Mouse (Mus musculus): ENCODE measurements at regions not wholly inside any gene's neighbourhood (a gene's known extent, or its start where the extent isn't known, plus 50 kb on each side); places are given as distances from the start of the nearest gene placed in this dataset.

DNA sequence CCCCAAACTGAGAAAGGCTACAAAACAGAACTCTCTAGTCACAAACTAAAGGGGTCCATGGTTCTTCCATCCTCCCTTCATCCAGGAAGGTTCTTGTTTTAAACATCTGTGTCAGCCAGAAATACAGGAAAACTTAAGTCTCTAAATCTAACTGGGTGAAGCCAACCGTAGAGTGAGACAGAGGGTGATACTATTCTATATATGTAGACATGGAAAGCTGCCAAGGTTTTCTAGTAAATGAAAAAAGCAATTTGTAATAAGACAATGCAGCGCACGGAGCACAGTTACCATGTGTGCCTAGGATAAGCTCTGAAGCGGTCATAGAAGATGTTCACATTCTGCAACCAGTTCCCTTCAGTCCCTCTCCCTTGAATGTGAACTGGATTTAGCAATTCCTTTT lies 55.4 kb downstream of the Ppp1r3c start:
- DNase-seq, result no peak

DNA sequence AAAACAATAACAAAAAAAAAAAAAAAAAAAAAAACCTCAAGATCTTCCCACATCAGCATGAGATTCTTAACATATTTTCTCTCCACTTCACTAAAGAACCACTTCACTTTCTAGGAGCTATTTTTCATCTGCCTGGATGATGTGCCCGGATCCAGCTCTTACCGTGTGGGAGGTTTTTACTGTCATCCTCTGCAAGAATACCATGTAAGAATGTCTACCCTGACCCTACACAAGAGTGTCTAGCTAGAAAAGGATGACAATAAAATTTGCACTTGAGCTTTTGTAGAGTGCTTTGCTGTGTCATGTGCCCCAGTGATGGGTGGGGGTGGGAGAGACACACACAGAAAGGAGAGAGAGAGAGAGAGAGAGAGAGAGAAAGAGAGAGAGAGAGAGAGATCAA lies 56.1 kb downstream of the Ppp1r3c start:
- no peak for DNase-seq

DNA sequence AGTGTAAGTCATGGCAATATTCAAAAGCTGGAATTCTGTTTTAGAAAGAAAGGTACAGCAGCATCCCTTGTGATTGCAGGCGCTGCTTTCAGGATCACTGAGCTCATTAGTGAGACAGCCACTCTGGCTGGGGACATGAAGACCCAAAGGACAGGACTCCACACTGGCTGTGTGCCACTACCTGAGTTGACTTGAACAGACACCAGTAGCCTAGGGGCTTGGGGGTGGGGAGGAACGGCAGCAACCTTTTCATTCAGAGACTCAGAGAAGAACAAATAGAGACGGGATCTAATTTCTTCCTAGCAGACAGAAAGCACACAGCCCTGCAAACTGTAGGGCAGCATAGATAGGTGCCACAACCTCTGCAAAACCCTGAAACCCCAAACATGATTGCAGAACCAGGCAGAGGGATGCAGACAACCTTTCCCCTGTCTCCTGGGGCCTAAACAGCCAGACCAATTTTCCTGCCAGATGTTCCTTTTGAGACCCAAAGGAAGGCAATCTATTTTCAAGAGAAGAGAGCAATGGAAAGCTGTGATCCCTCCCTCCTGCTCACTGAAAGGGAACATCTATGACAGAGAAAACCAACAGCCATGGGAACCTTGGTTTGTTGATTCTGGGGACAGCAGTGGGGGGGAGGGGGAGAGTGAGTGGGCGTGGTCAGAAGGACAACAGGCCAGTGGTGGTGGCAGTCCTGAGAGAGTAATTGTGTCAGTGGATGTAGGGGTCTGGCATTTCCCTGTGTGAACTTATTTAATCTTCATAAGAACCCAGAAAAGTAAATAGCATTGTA lies 57.2 kb downstream of the Ppp1r3c start:
- DNase-seq, result peak; percentile 62 to 72

DNA sequence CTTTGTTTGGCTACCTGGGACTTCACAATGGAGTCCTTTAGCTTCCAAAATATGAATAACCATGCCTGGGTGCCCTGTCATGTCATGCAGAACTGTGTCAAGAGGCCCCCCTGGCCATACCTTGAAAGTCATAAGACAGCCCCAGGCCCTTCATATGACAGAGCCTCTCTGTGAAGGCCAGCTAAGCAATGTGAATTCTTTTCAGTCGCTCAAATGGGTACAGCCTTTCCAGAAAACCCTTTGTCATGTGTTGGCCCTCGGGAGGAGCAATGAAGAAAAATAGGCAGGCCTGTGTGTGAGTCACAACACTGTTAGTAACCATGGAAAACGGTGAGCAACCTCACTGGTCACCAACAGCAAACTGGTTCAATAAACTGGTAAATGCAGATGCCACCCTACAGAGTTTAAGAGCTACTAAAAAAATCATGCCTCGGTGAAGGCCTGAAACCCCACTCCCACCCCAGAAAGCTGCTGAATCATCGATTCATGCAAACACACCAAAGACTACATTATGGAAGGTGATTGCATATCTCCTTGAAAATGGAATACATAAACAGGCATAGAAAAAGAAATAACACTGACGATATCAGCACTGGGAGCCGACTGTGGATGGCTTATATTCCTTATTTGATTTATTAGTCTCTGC lies 57.9 kb downstream of the Ppp1r3c start:
- DNase-seq, result no peak

DNA sequence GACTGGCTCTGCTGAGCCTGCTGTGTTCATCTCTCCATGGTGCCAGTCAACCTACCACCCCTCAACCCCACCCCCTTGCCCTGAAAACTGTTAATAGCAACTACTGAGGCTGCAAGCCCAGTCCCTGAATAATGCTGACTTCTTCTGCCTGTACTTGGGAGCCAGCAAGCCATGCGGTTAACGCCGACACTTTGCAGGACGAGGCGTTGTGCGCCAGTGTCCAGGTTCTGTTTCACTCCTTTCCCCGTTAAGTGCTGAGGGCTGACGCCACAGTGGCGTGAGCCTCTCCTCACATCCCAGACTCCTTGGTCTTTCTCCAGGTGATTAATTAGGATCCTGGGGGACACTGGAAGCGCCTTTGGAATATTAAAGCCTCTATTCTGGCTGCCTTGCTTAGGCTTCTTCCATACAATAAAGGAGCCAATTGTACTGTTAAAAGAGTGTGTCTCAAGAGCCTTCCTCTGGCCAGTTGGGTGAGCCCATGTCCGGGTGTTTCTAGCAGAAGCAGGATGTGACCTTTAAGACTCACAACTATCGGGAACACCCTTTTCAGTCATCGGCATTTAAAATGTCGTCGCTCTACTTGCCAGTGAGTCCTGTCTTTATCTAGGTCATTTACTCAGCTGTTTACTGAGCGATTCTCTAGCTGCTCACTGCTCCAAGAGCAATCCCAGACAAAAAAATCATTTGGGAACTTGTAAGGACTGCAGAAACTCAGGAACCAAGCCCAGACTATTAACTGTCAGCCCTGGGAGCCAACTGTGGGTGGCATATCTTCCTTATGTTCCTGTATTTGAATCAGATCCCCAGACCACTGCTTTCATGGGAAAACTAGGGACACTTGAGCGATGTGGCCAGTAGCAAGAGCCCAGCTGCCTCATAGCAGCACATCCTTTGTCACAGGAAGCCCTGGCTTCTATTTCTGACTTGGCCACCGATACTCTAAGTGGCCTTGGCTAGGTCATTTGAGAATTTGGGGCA lies 59.1 kb downstream of the Ppp1r3c start:
- peak; percentile 30 to 32 for DNase-seq

DNA sequence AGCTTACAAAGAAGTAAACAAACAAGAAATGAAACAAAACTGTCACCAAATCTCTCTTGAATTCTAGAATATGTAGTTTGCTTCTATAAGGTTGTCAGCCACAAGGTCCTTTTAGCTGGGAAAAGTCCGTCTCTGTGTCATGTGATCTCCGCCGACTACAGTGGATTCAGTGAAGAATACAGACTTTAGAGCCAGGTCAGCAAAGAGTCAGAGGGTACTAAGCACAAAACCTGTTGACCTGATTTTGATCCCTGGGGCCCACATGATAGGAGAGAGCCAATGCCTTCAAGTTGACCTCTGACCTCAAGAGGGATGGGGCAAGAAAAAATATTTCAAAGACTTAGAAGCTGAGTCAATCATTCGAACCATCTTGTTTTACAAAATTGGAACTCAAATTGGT lies 61.5 kb downstream of the Ppp1r3c start:
- DNase-seq, result no peak

DNA sequence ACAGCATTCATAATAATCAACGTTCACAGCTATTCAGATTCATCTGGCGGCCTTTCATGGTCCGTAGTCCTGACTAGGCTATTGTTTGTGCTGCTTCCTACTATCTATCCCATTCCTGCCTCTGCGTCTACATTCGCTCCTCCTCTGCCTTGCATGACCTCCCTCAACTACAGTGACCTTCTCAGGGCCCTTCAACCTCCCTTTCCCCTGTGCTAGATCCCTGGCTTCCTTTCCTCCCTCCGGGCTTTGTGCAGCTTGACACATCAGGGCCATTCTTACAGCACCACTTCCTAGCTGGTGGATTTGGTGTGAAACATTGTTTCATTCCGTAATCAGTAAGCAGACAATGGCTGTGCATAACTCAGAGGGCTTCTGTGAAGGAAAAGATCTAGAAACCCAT lies 65.6 kb downstream of the Ppp1r3c start:
- no peak for DNase-seq
